In genomic region chr3:86760474-86760873, GRCm38 (mm10) we compare ENCODE assay signal across 13 mouse cellular contexts.
DNase-seq lines count a peak whose midpoint lies in the region; ATAC-seq lines count a peak whose summit lies in the region.
"Had no signal": no experiment of that assay in that cellular context is flagged by ENCODE, and none has a peak within 500 bp of the region (broad histone marks: within the 10 kb centered on the region; RNA-seq: fewer than 3 reads in every experiment).

No protein-coding gene starts in this region.

- WGBS in hindbrain, embryonic 12.5 days: 74% methylated on average over 7 of the region's 7 CpGs
- WGBS in hindbrain, embryonic 11.5 days: 72% methylated on average over 7 of the region's 7 CpGs
- 62% methylated on average over 7 of the region's 7 CpGs for WGBS in hindbrain, embryonic 16.5 days
- WGBS in midbrain, embryonic 11.5 days: 40% methylated on average over 7 of the region's 7 CpGs

- no peak for ATAC-seq in hindbrain, embryonic 12.5 days (ENCODE audit: low FRiP score)
- ATAC-seq in hindbrain, embryonic 11.5 days (ENCODE audit: low FRiP score): no peak
- ATAC-seq in hindbrain, embryonic 16.5 days: no peak
- ATAC-seq in midbrain, embryonic 11.5 days (ENCODE audit: low FRiP score): no peak
- ATAC-seq: liver, embryonic 12.5 days had no signal

- H3K36me3 ChIP-seq in hindbrain, embryonic 12.5 days: no peaks in the 10 kb centered on the region
- no peaks in the 10 kb centered on the region for H3K36me3 ChIP-seq in hindbrain, embryonic 11.5 days (ENCODE audit: control insufficient read depth, insufficient read depth, low read length)
- no peaks in the 10 kb centered on the region for H3K36me3 ChIP-seq in hindbrain, embryonic 16.5 days (ENCODE audit: control insufficient read depth, insufficient read depth, low read length)
- no peaks in the 10 kb centered on the region for H3K36me3 ChIP-seq in midbrain, embryonic 11.5 days (ENCODE audit: control insufficient read depth, insufficient read depth, low read length)
- H3K36me3 ChIP-seq: liver, embryonic 12.5 days had no signal

- no peak overlapping the region for H3K9ac ChIP-seq in hindbrain, embryonic 12.5 days
- no peak overlapping the region for H3K9ac ChIP-seq in hindbrain, embryonic 11.5 days (ENCODE audit: low read depth, low read length)
- H3K9ac ChIP-seq in hindbrain, embryonic 16.5 days (ENCODE audit: low read depth, low read length): peak overlapping the region; percentile 38; the same call in 1 of the 2 replicates
- peak overlapping the region; percentile 46 for H3K9ac ChIP-seq in midbrain, embryonic 11.5 days (ENCODE audit: low read length)
- H3K9ac ChIP-seq: liver, embryonic 12.5 days had no signal

- H3K4me3 ChIP-seq in hindbrain, embryonic 12.5 days: no peak overlapping the region
- no peak overlapping the region for H3K4me3 ChIP-seq in hindbrain, embryonic 11.5 days (ENCODE audit: low read depth, low read length)
- no peak overlapping the region for H3K4me3 ChIP-seq in hindbrain, embryonic 16.5 days (ENCODE audit: low read length)
- no peak overlapping the region for H3K4me3 ChIP-seq in midbrain, embryonic 11.5 days (ENCODE audit: low read depth, low read length)
- H3K4me3 ChIP-seq: liver, embryonic 12.5 days had no signal

- no peak overlapping the region for H3K4me2 ChIP-seq in hindbrain, embryonic 12.5 days (replicated peaks)
- H3K4me2 ChIP-seq in hindbrain, embryonic 11.5 days (replicated peaks; ENCODE audit: low read depth, low read length): no peak overlapping the region
- H3K4me2 ChIP-seq in hindbrain, embryonic 16.5 days (ENCODE audit: low read length): peak overlapping the region; percentile 28; the same call in 1 of the 2 replicates
- peak overlapping the region; percentile 34 for H3K4me2 ChIP-seq in midbrain, embryonic 11.5 days
- H3K4me2 ChIP-seq: liver, embryonic 12.5 days had no signal

- no peaks in the 10 kb centered on the region for H3K27me3 ChIP-seq in hindbrain, embryonic 12.5 days
- no peaks in the 10 kb centered on the region for H3K27me3 ChIP-seq in hindbrain, embryonic 11.5 days (ENCODE audit: control insufficient read depth, insufficient read depth, low read length)
- no peaks in the 10 kb centered on the region for H3K27me3 ChIP-seq in hindbrain, embryonic 16.5 days (replicated peaks; ENCODE audit: control insufficient read depth, insufficient read depth, low read length)
- no peaks in the 10 kb centered on the region for H3K27me3 ChIP-seq in midbrain, embryonic 11.5 days (ENCODE audit: control insufficient read depth, insufficient read depth, low read length)
- H3K27me3 ChIP-seq: liver, embryonic 12.5 days had no signal

- no peak for DNase-seq in hindbrain, embryonic 11.5 days (ENCODE audit: low spot score)
- DNase-seq in midbrain, embryonic 11.5 days (ENCODE audit: low spot score, missing footprints): peak; percentile 91
- DNase-seq in yolk sac, embryonic 10.5 days (ENCODE audit: low spot score): peak; percentile 16
- no peak for DNase-seq in gastrocnemius, postnatal 25 days
- DNase-seq in adrenal gland, adult 8-10 months: no peak
- DNase-seq in testis, postnatal 14 days (ENCODE audit: low spot score): no peak
- DNase-seq: cerebellum, adult 11 months; heart, postnatal 36 days; lung, postnatal 10 days had no signal

- H3K4me1 ChIP-seq in hindbrain, embryonic 12.5 days: no peaks in the 10 kb centered on the region; the same call in 1 of the 2 replicates
- H3K4me1 ChIP-seq in hindbrain, embryonic 11.5 days (replicated peaks; ENCODE audit: control insufficient read depth, insufficient read depth, low read length): no peaks in the 10 kb centered on the region
- H3K4me1 ChIP-seq in hindbrain, embryonic 16.5 days (ENCODE audit: control insufficient read depth, insufficient read depth, low read depth, low read length): no peaks in the 10 kb centered on the region
- 0 out of 2 replicates have a peak, but pooled peaks cover 3% of the 10 kb centered on the region for H3K4me1 ChIP-seq in midbrain, embryonic 11.5 days (ENCODE audit: control insufficient read depth, insufficient read depth, low read length)
- H3K4me1 ChIP-seq: liver, embryonic 12.5 days had no signal

- no peaks in the 10 kb centered on the region for H3K9me3 ChIP-seq in hindbrain, embryonic 12.5 days (replicated peaks)
- no peaks in the 10 kb centered on the region for H3K9me3 ChIP-seq in hindbrain, embryonic 11.5 days (ENCODE audit: control insufficient read depth, low read length)
- no peaks in the 10 kb centered on the region for H3K9me3 ChIP-seq in hindbrain, embryonic 16.5 days (ENCODE audit: control insufficient read depth, low read length)
- H3K9me3 ChIP-seq in midbrain, embryonic 11.5 days (ENCODE audit: control insufficient read depth, low read length): no peaks in the 10 kb centered on the region
- H3K9me3 ChIP-seq: liver, embryonic 12.5 days had no signal

- peak overlapping the region; percentile 18; the same call in 1 of the 2 replicates for H3K27ac ChIP-seq in hindbrain, embryonic 12.5 days
- no peak overlapping the region; the same call in 1 of the 2 replicates for H3K27ac ChIP-seq in hindbrain, embryonic 11.5 days (ENCODE audit: low read depth, low read length)
- peak overlapping the region; percentile 37; the same call in 1 of the 2 replicates for H3K27ac ChIP-seq in hindbrain, embryonic 16.5 days (ENCODE audit: low read depth, low read length)
- peak overlapping the region; percentile 5; the same call in 1 of the 2 replicates for H3K27ac ChIP-seq in midbrain, embryonic 11.5 days (ENCODE audit: low read depth, low read length)
- H3K27ac ChIP-seq: kidney, postnatal 0 days; liver, embryonic 12.5 days had no signal

Comparison
In these comparisons a context has a peak if more than half of its experiments do, and no peak if none do; other contexts are left out.
1. H3K4me2 ChIP-seq: peak in hindbrain, embryonic 16.5 days (single experiment) and midbrain, embryonic 11.5 days (single experiment); none in hindbrain, embryonic 12.5 days (single experiment) and hindbrain, embryonic 11.5 days (single experiment).
2. H3K9ac ChIP-seq: peak in hindbrain, embryonic 16.5 days (single experiment) and midbrain, embryonic 11.5 days (single experiment); none in hindbrain, embryonic 12.5 days (single experiment) and hindbrain, embryonic 11.5 days (single experiment).
3. DNase-seq: peak in midbrain, embryonic 11.5 days (single experiment) and yolk sac, embryonic 10.5 days (single experiment); none in hindbrain, embryonic 11.5 days (single experiment), gastrocnemius, postnatal 25 days (single experiment), adrenal gland, adult 8-10 months (single experiment) and testis, postnatal 14 days (single experiment).